Mouse (Mus musculus) embryonic stem cell, embryonic (primary cell): ENCODE data around the gene F10.

Experiments used
- CTCF ChIA-PET, 4 experiments: fragments of 300-600 bp in 2 of 4; fragments of 350-600 bp in 2 of 4; sonication (Branson Sonifier 250); formaldehyde crosslinking; loops; one replicate each; lab custom pipeline; 2022; ENCODE audit warnings: inconsistent platforms in 2 of 4; lab: Charles Lee
- POLR2A ChIA-PET, 4 experiments: fragments of 300-600 bp in 2 of 4; fragments of 350-600 bp in 2 of 4; sonication (Branson Sonifier 250); formaldehyde crosslinking; loops; one replicate each; lab custom pipeline; 2022; ENCODE audit warnings: antibody characterized with exemption in 4 of 4, inconsistent platforms in 1 of 4; lab: Charles Lee

The F10 gene

GRCm38 (mm10) chr8:13037015-13037414, at the start of gene F10:
Gene F10 (plus strand): TSS chr8:13037308.
- POLR2A ChIA-PET: interaction anchor here in 1 of 4 experiments (1.6 kb wide), 1 partner anchor 11 kb away, joined by 3 read pairs; the partner anchor contains the start of gene F7
- CTCF ChIA-PET: interaction anchor here in 1 of 4 experiments (0.6 kb wide), 1 partner anchor 134 kb away, joined by 4 read pairs; no protein-coding TSS in a partner anchor

GRCm38 (mm10) chr8:12987571-12987970, 49.5 kb upstream of the F10 start:
- CTCF ChIA-PET: interaction anchor here in 3 of 4 experiments (0.6 to 1.1 kb wide), 6 partner anchors 22 to 550 kb away, joined by 3 to 5 read pairs (median 4); no protein-coding TSS in a partner anchor

GRCm38 (mm10) chr8:12988722-12989430, 48.2 kb upstream of the F10 start:
- ChIA-PET CTCF (interaction anchor here in 3 of 4 experiments (0.6 to 1.2 kb wide), 9 partner anchors 10 to 973 kb away, joined by 3 to 6 read pairs (median 4); partner anchors contain the start of gene Adprhl1 (in 1 of the 3)), POLR2A (interaction anchor here in 2 of 4 experiments (0.7 to 1.2 kb wide), 4 partner anchors 12 to 218 kb away, joined by 3 read pairs; no protein-coding TSS in a partner anchor)

More at GRCm38 (mm10) chr8:12987571-12987970, 49.5 kb upstream of the F10 start:
- POLR2A ChIA-PET: no interaction called here

- CTCF ChIA-PET: interaction anchor here in 3 of 4 experiments (0.6 to 1.5 kb wide), 3 partner anchors 13 to 148 kb away, joined by 3 to 5 read pairs (median 3); partner anchors contain the start of gene F7 (in 1 of the 3)
- POLR2A ChIA-PET: interaction anchor here in 2 of 4 experiments (0.5 to 1.6 kb wide), 6 partner anchors 10 to 306 kb away, joined by 3 to 6 read pairs (median 4); partner anchors contain the start of genes Cul4a (in 1 of the 2) and Pcid2 (in 1 of the 2)
These were observed 45.7 kb upstream of the F10 start for GRCm38 (mm10) chr8:12991411-12991810.

GRCm38 (mm10) chr8:12994468-12994867, 42.6 kb upstream of the F10 start:
- POLR2A ChIA-PET: interaction anchor here in 2 of 4 experiments (0.7 to 1.4 kb wide), 3 partner anchors 9 to 293 kb away, joined by 3 to 12 read pairs (median 3); partner anchors contain the start of genes Dcun1d2 (in 1 of the 2) and Tmco3 (in 1 of the 2)

GRCm38 (mm10) chr8:12995481-12995880, 41.6 kb upstream of the F10 start:
- POLR2A ChIA-PET: interaction anchor here in 2 of 4 experiments (0.9 to 1.6 kb wide), 3 partner anchors 10 to 209 kb away, joined by 3 read pairs; no protein-coding TSS in a partner anchor
- CTCF ChIA-PET: interaction anchor here in 2 of 4 experiments (0.7 to 1.6 kb wide), 3 partner anchors 15 to 297 kb away, joined by 3 to 5 read pairs (median 5); no protein-coding TSS in a partner anchor

More at GRCm38 (mm10) chr8:12994468-12994867, 42.6 kb upstream of the F10 start:
- CTCF ChIA-PET: interaction anchor here in 2 of 4 experiments (0.7 to 1.6 kb wide), 2 partner anchors 298 to 348 kb away, joined by 3 to 5 read pairs; no protein-coding TSS in a partner anchor

- ChIA-PET CTCF (interaction anchor here in 1 of 4 experiments (0.6 kb wide), 1 partner anchor 805 kb away, joined by 3 read pairs; no protein-coding TSS in a partner anchor), POLR2A (no interaction called here)
These were observed 40.3 kb upstream of the F10 start for GRCm38 (mm10) chr8:12996831-12997275.

- CTCF ChIA-PET: no interaction called here
- POLR2A ChIA-PET: interaction anchor here in 1 of 4 experiments (0.6 to 0.7 kb wide), 2 partner anchors 74 to 1223 kb away, joined by 3 read pairs; no protein-coding TSS in a partner anchor
These were observed 38.8 kb upstream of the F10 start for GRCm38 (mm10) chr8:12998331-12998730.

GRCm38 (mm10) chr8:12999793-13000192, 37.3 kb upstream of the F10 start:
- POLR2A ChIA-PET: no interaction called here
- CTCF ChIA-PET: no interaction called here

- CTCF ChIA-PET: interaction anchor here in 1 of 4 experiments (0.5 kb wide), 1 partner anchor 30 kb away, joined by 3 read pairs; no protein-coding TSS in a partner anchor
- POLR2A ChIA-PET: no interaction called here
These were observed 29.6 kb upstream of the F10 start for GRCm38 (mm10) chr8:13007458-13007857.

- ChIA-PET POLR2A (interaction anchor here in 3 of 4 experiments (0.5 to 1.3 kb wide), 5 partner anchors 15 to 550 kb away, joined by 3 to 12 read pairs (median 3); no protein-coding TSS in a partner anchor), CTCF (interaction anchor here in 3 of 4 experiments (0.5 to 1.2 kb wide), 5 partner anchors 8 to 244 kb away, joined by 3 to 4 read pairs (median 3); partner anchors contain the start of gene Adprhl1 (in 1 of the 3))
These were observed 26.8 kb upstream of the F10 start for GRCm38 (mm10) chr8:13010313-13010712.

GRCm38 (mm10) chr8:13019560-13019959, 17.5 kb upstream of the F10 start:
- CTCF ChIA-PET: no interaction called here

GRCm38 (mm10) chr8:13021830-13022229, 15.3 kb upstream of the F10 start:
- ChIA-PET CTCF (no interaction called here), POLR2A (interaction anchor here in 1 of 4 experiments (0.5 kb wide), 1 partner anchor 613 kb away, joined by 4 read pairs; no protein-coding TSS in a partner anchor)

More at GRCm38 (mm10) chr8:13019560-13019959, 17.5 kb upstream of the F10 start:
- POLR2A ChIA-PET: no interaction called here

- CTCF ChIA-PET: interaction anchor here in 1 of 4 experiments (0.6 to 1.1 kb wide), 2 partner anchors 34 to 56 kb away, joined by 3 to 6 read pairs; no protein-coding TSS in a partner anchor
These were observed 11.5 kb upstream of the F10 start, which contains the start of gene F7 for GRCm38 (mm10) chr8:13025487-13026224. Gene F7 (plus strand): TSS chr8:13026034.

GRCm38 (mm10) chr8:13027615-13028014, 9.5 kb upstream of the F10 start:
- POLR2A ChIA-PET: no interaction called here
- CTCF ChIA-PET: interaction anchor here in 1 of 4 experiments (1.2 kb wide), 1 partner anchor 131 kb away, joined by 3 read pairs; no protein-coding TSS in a partner anchor

More at GRCm38 (mm10) chr8:13025487-13026224, 11.5 kb upstream of the F10 start, which contains the start of gene F7:
- POLR2A ChIA-PET: interaction anchor here in 1 of 4 experiments (0.5 to 1.3 kb wide), 2 partner anchors 11 to 155 kb away, joined by 3 read pairs; no protein-coding TSS in a partner anchor

GRCm38 (mm10) chr8:13028482-13028881, 8.6 kb upstream of the F10 start:
- ChIA-PET POLR2A (no interaction called here), CTCF (no interaction called here)

- CTCF ChIA-PET: no interaction called here
- POLR2A ChIA-PET: interaction anchor here in 2 of 4 experiments (0.7 to 1.6 kb wide), 2 partner anchors 10 to 339 kb away, joined by 3 read pairs; partner anchors contain the start of gene F7 (in 1 of the 2)
These were observed 729 bp upstream of the F10 start for GRCm38 (mm10) chr8:13036346-13036812.
